Mouse (Mus musculus) intestine, embryonic 14.5 days (tissue): ENCODE results near the gene Gpatch4. TPM values are rescaled to one million over a fixed set of nuclear protein-coding genes. Genes with fewer than 3 reads are reported as not detected.

Experiments
- ATAC-seq: fragments of 200-750 bp; cut with Nextera tagmentation; replicated peaks from 2 replicates; pipeline ENCODE4 v1.8.0; 2017; ENCODE audit warnings: low read depth, moderate number of reproducible peaks, moderate TSS enrichment, moderate library complexity; ENCODE audit not compliant: low FRiP score, low TSS enrichment
- DNase-seq: peaks from one replicate; pipeline ENCODE4 v3.0.0-alpha.2; 2018; ENCODE audit warnings: low spot score
- H3K27ac ChIP-seq: fragments of 300-500 bp; sonication (generic); 2 replicates; pipeline ENCODE4 v1.5.1; 2014; ENCODE audit warnings: low read depth, mild to moderate bottlenecking, control low read depth
- H3K27me3 ChIP-seq: fragments of 300-500 bp; sonication (generic); replicated peaks from 2 replicates; pipeline ENCODE4 v1.6.1; 2014; ENCODE audit warnings: low read length, control low read depth; ENCODE audit not compliant: control insufficient read depth, insufficient read depth
- H3K36me3 ChIP-seq: fragments of 300-500 bp; sonication (generic); 2 replicates; pipeline ENCODE4 v1.6.1; 2014; ENCODE audit warnings: low read length, control low read depth; ENCODE audit not compliant: control insufficient read depth, insufficient read depth
- H3K4me1 ChIP-seq: fragments of 300-500 bp; sonication (generic); replicated peaks from 2 replicates; pipeline ENCODE4 v1.6.1; 2014; ENCODE audit warnings: low read length, control low read depth, mixed read lengths; ENCODE audit not compliant: control insufficient read depth, insufficient read depth
- H3K4me2 ChIP-seq: fragments of 300-500 bp; sonication (generic); 2 replicates; pipeline ENCODE4 v1.6.1; 2014; ENCODE audit warnings: low read length
- H3K4me3 ChIP-seq: fragments of 300-500 bp; sonication (generic); 2 replicates; pipeline ENCODE4 v1.5.1; 2014; ENCODE audit warnings: low read depth, low read length, control low read depth, mixed read lengths
- H3K9ac ChIP-seq: fragments of 300-500 bp; sonication (generic); 2 replicates; pipeline ENCODE4 v1.6.1; 2014; ENCODE audit warnings: mild to moderate bottlenecking, low read length
- H3K9me3 ChIP-seq: fragments of 300-500 bp; sonication (generic); 2 replicates; pipeline ENCODE4 v1.6.1; 2016; ENCODE audit warnings: low read length, control low read depth; ENCODE audit not compliant: control insufficient read depth
- WGBS: fragments of 180-500 bp; shearing (Covaris S2); extraction: QIAGEN DNeasy Blood & Tissue Kit; methylation state at CpG from one replicate; pipeline ENCODE4 v1.1.7; 2014; 5-methylcytosine and 5-hydroxymethylcytosine counted together
- polyA plus RNA-seq: library from polyadenylated mRNA; unstranded; fragments of >200 nt; fragmentation: Nextera tagmentation; extraction: Ambion mirVana; gene quantifications from 2 replicates; pipeline ENCODE4 v1.2.1, GENCODE M21; 2014

Gene Gpatch4
- polyA plus RNA-seq, 1 experiment from 2014 or later: 41.1 TPM

GRCm38 (mm10) chr3:88027434-88028186, 15.3 kb upstream of the Gpatch4 start, which contains the start of gene Hapln2:
TSS of gene Hapln2 (minus strand) at chr3:88027583.
- H3K27ac ChIP-seq: no peak within 1 kb of the TSS
- ATAC-seq: no peak
- 53% methylated on average over 5 of the region's 5 CpGs for WGBS
- no peak within 1 kb of the TSS for H3K9ac ChIP-seq
- peaks cover 79% of the 10 kb centered on the region for H3K27me3 ChIP-seq
- H3K4me3 ChIP-seq: no peak within 1 kb of the TSS
- H3K4me2 ChIP-seq: no peak within 1 kb of the TSS
- peaks cover 7% of the 10 kb centered on the region for H3K4me1 ChIP-seq
- H3K9me3 ChIP-seq: peaks cover 7% of the 10 kb centered on the region
- H3K36me3 ChIP-seq: no peaks in the 10 kb centered on the region
- DNase-seq: no peak

GRCm38 (mm10) chr3:88030608-88031395, 12.1 kb upstream of the Gpatch4 start:
- no peak for DNase-seq
- no peak for ATAC-seq
- Histone ChIP-seq H3K4me3 (no peak overlapping the region), H3K4me2 (no peak overlapping the region), H3K27ac (no peak overlapping the region), H3K27me3 (peaks cover 55% of the 10 kb centered on the region), H3K9me3 (peaks cover 7% of the 10 kb centered on the region), H3K9ac (no peak overlapping the region), H3K36me3 (no peaks in the 10 kb centered on the region), H3K4me1 (no peaks in the 10 kb centered on the region)
- WGBS: 17% methylated on average over 19 of the region's 19 CpGs

- DNase-seq (no peak), ATAC-seq (no peak)
- Histone ChIP-seq H3K4me1 (no peaks in the 10 kb centered on the region), H3K4me2 (no peak overlapping the region), H3K9me3 (no peaks in the 10 kb centered on the region; the same call in 1 of the 2 replicates), H3K4me3 (no peak overlapping the region), H3K27me3 (peaks cover 40% of the 10 kb centered on the region), H3K9ac (no peak overlapping the region), H3K27ac (no peak overlapping the region), H3K36me3 (no peaks in the 10 kb centered on the region)
- 50% methylated on average over 5 of the region's 5 CpGs for WGBS
Observed at GRCm38 (mm10) chr3:88033506-88033905, 9.4 kb upstream of the Gpatch4 start.

GRCm38 (mm10) chr3:88035561-88036293, 7.2 kb upstream of the Gpatch4 start:
- Histone ChIP-seq H3K27ac (no peak overlapping the region), H3K4me2 (no peak overlapping the region), H3K27me3 (peaks cover 27% of the 10 kb centered on the region), H3K9ac (no peak overlapping the region), H3K4me3 (no peak overlapping the region), H3K4me1 (no peaks in the 10 kb centered on the region), H3K9me3 (no peaks in the 10 kb centered on the region), H3K36me3 (no peaks in the 10 kb centered on the region)
- 62% methylated on average over 1 of the region's 1 CpGs for WGBS
- DNase-seq (no peak), ATAC-seq (no peak)

- no peaks in the 10 kb centered on the region for H3K4me1 ChIP-seq
- peaks cover 44% of the 10 kb centered on the region for H3K36me3 ChIP-seq
- no peak overlapping the region for H3K9ac ChIP-seq
- H3K4me3 ChIP-seq: no peak overlapping the region
- H3K4me2 ChIP-seq: no peak overlapping the region
- H3K27ac ChIP-seq: no peak overlapping the region
- H3K9me3 ChIP-seq: no peaks in the 10 kb centered on the region
- no peak for DNase-seq
- WGBS: 70% methylated on average over 3 of the region's 3 CpGs
- no peaks in the 10 kb centered on the region for H3K27me3 ChIP-seq
- no peak for ATAC-seq
Observed at GRCm38 (mm10) chr3:88049532-88049931, 6.6 kb downstream of the Gpatch4 start.

GRCm38 (mm10) chr3:88057030-88057429, 14.1 kb downstream of the Gpatch4 start:
- peak overlapping the region; percentile 87; the same call in 1 of the 2 replicates for H3K4me2 ChIP-seq
- no peak for ATAC-seq
- H3K4me3 ChIP-seq: 0 out of 2 replicates have a peak overlapping the region, but pooled peaks have one; percentile 96
- H3K9me3 ChIP-seq: no peaks in the 10 kb centered on the region
- DNase-seq: no peak
- peaks cover 49% of the 10 kb centered on the region for H3K36me3 ChIP-seq
- peak overlapping the region; percentile 84 for H3K9ac ChIP-seq
- 92% methylated on average over 6 of the region's 6 CpGs for WGBS
- H3K4me1 ChIP-seq: peaks cover 8% of the 10 kb centered on the region; the same call in 1 of the 2 replicates
- H3K27ac ChIP-seq: no peak overlapping the region
- H3K27me3 ChIP-seq: no peaks in the 10 kb centered on the region

- Histone ChIP-seq H3K4me3 (peak within 1 kb of the TSS; percentile 96), H3K27me3 (no peaks in the 10 kb centered on the region), H3K9ac (peak within 1 kb of the TSS; percentile 84), H3K36me3 (peaks cover 39% of the 10 kb centered on the region), H3K4me1 (peaks cover 8% of the 10 kb centered on the region; the same call in 1 of the 2 replicates), H3K4me2 (peak within 1 kb of the TSS; percentile 87), H3K27ac (peak within 1 kb of the TSS; percentile 27), H3K9me3 (no peaks in the 10 kb centered on the region)
- 1% methylated on average over 60 of the region's 60 CpGs for WGBS
- DNase-seq (peak; percentile 94), ATAC-seq (peak; percentile 95)
Observed at GRCm38 (mm10) chr3:88057902-88058696, 15.2 kb downstream of the Gpatch4 start, which contains the start of gene Naxe. TSS of gene Naxe (minus strand) at chr3:88058495.

- ATAC-seq (no peak), DNase-seq (no peak)
- WGBS: 24% methylated on average over 2 of the region's 2 CpGs
- Histone ChIP-seq H3K36me3 (no peaks in the 10 kb centered on the region), H3K4me1 (no peaks in the 10 kb centered on the region), H3K9me3 (no peaks in the 10 kb centered on the region), H3K9ac (no peak overlapping the region), H3K27ac (no peak overlapping the region), H3K27me3 (no peaks in the 10 kb centered on the region), H3K4me2 (no peak overlapping the region), H3K4me3 (no peak overlapping the region)
Observed at GRCm38 (mm10) chr3:88068386-88068785, 25.5 kb downstream of the Gpatch4 start.
